Mouse (Mus musculus) midbrain, embryonic 16.5 days (tissue): ENCODE results near the gene Abca15. TPM values are rescaled to one million over a fixed set of nuclear protein-coding genes. Genes with fewer than 3 reads are reported as not detected.

Experiments used
- ATAC-seq: fragments of 200-750 bp; cut with Nextera tagmentation; 2 replicates; pipeline ENCODE4 v1.8.0; 2017; ENCODE audit warnings: moderate TSS enrichment
- H3K27ac ChIP-seq: fragments of 300-500 bp; sonication (generic); 2 replicates; pipeline ENCODE4 v1.5.1; 2014; ENCODE audit warnings: mild to moderate bottlenecking, low read length, mixed read lengths
- H3K27me3 ChIP-seq: fragments of 300-500 bp; sonication (generic); 2 replicates; pipeline ENCODE4 v1.6.1; 2014; ENCODE audit warnings: low read depth, low read length, mixed read lengths; ENCODE audit not compliant: control insufficient read depth, insufficient read depth
- H3K36me3 ChIP-seq: fragments of 300-500 bp; sonication (generic); 2 replicates; pipeline ENCODE4 v1.6.1; 2014; ENCODE audit warnings: mild to moderate bottlenecking, low read length, moderate library complexity, mixed read lengths; ENCODE audit not compliant: control insufficient read depth, insufficient read depth
- H3K4me1 ChIP-seq: fragments of 300-500 bp; sonication (generic); 2 replicates; pipeline ENCODE4 v1.6.1; 2014; ENCODE audit warnings: mild to moderate bottlenecking, low read length, mixed read lengths; ENCODE audit not compliant: control insufficient read depth, insufficient read depth
- H3K4me2 ChIP-seq: fragments of 300-500 bp; sonication (generic); 2 replicates; pipeline ENCODE4 v1.6.1; 2014; ENCODE audit warnings: mild to moderate bottlenecking, low read length, mixed read lengths
- H3K4me3 ChIP-seq: fragments of 300-500 bp; sonication (generic); 2 replicates; pipeline ENCODE4 v1.5.1; 2014; ENCODE audit warnings: low read depth, mild to moderate bottlenecking, low read length, moderate library complexity, mixed read lengths
- H3K9ac ChIP-seq: fragments of 300-500 bp; sonication (generic); 2 replicates; pipeline ENCODE4 v1.6.1; 2014; ENCODE audit warnings: low read depth, low read length, mixed read lengths
- H3K9me3 ChIP-seq: fragments of 300-500 bp; sonication (generic); replicated peaks from 2 replicates; pipeline ENCODE4 v1.6.1; 2014; ENCODE audit warnings: mild to moderate bottlenecking, low read length, mixed read lengths; ENCODE audit not compliant: control insufficient read depth, poor library complexity, severe bottlenecking
- WGBS: fragments of 180-500 bp; shearing (Covaris S2); extraction: QIAGEN DNeasy Blood & Tissue Kit; methylation state at CpG from one replicate; pipeline ENCODE4 v1.1.7; 2014; 5-methylcytosine and 5-hydroxymethylcytosine counted together
- polyA plus RNA-seq: library from polyadenylated mRNA; unstranded; fragments of >200 nt; fragmentation: Nextera tagmentation; extraction: Ambion mirVana; gene quantifications from 2 replicates; pipeline ENCODE4 v1.2.1, GENCODE M21; 2015

Gene Abca15
- polyA plus RNA-seq, 1 experiment from 2014 or later: not detected

GRCm38 (mm10) chr7:120426625-120427024, 98.2 kb downstream of the Abca15 start:
- Histone ChIP-seq H3K4me3 (no peak overlapping the region), H3K4me2 (no peak overlapping the region), H3K36me3 (no peaks in the 10 kb centered on the region), H3K9ac (no peak overlapping the region), H3K9me3 (no peaks in the 10 kb centered on the region), H3K27ac (no peak overlapping the region), H3K4me1 (no peaks in the 10 kb centered on the region), H3K27me3 (no peaks in the 10 kb centered on the region)
- ATAC-seq: no peak
- WGBS: 29% methylated on average over 3 of the region's 3 CpGs

GRCm38 (mm10) chr7:120431464-120431863, 103.0 kb downstream of the Abca15 start:
- H3K9me3 ChIP-seq: no peaks in the 10 kb centered on the region
- H3K4me3 ChIP-seq: no peak overlapping the region
- no peak overlapping the region for H3K27ac ChIP-seq
- no peaks in the 10 kb centered on the region for H3K36me3 ChIP-seq
- H3K27me3 ChIP-seq: no peaks in the 10 kb centered on the region
- H3K4me2 ChIP-seq: no peak overlapping the region
- H3K4me1 ChIP-seq: no peaks in the 10 kb centered on the region
- no peak for ATAC-seq
- H3K9ac ChIP-seq: no peak overlapping the region

Other genes with a start within 250 kb of the Abca15 start
- 0.11 and 0.15 TPM in 2 replicates for gene Dnah3, start 233.4 kb upstream of the Abca15 start, polyA plus RNA-seq
- gene Tmem159, start 226.3 kb upstream of the Abca15 start, polyA plus RNA-seq: 12.9 and 31.7 TPM in 2 replicates
- gene Zp2, start 183.4 kb upstream of the Abca15 start, polyA plus RNA-seq: not detected in 2 replicates
- gene Anks4b, start 154.8 kb upstream of the Abca15 start, polyA plus RNA-seq: not detected in 2 replicates
- 19.0 and 32.3 TPM in 2 replicates for gene Crym, start 126.6 kb upstream of the Abca15 start, polyA plus RNA-seq
- not detected in 2 replicates for gene Abca14, start 124.7 kb upstream of the Abca15 start, polyA plus RNA-seq
- not detected in 2 replicates for gene Abca16, start 81.0 kb downstream of the Abca15 start, polyA plus RNA-seq